Mouse (Mus musculus) spleen, adult 2 months (tissue): Measurements from ENCODE around the gene H2afz. TPM values are rescaled to one million over a fixed set of nuclear protein-coding genes. Genes with fewer than 3 reads are reported as not detected.
"Not testable (repeated sequence)": the region's sequence is repeated elsewhere in the genome, so short reads cannot be mapped to it uniquely, and the experiment has no call there.

Source experiments
- DNase-seq, 2 experiments: peaks; one replicate each; pipeline versions ENCODE4 v3.0.0 to v3.0.0-alpha.2; 2012 to 2021; ENCODE audit warnings: low spot score in 2 of 2, low read depth in 1 of 2
- H3K27ac ChIP-seq: fragments of 200-500 bp; 2 replicates; pipeline ENCODE4 v1.5.1; 2012; ENCODE audit warnings: low read length, inconsistent platforms; ENCODE audit not compliant: insufficient read depth
- H3K27me3 ChIP-seq: fragments of 200-500 bp; 2 replicates; pipeline ENCODE4 v1.6.1; 2012; ENCODE audit warnings: mild to moderate bottlenecking, moderate library complexity, low read length, inconsistent platforms; ENCODE audit not compliant: control insufficient read depth, insufficient read depth
- H3K36me3 ChIP-seq: fragments of 200-500 bp; 2 replicates; pipeline ENCODE4 v1.6.1; 2012; ENCODE audit warnings: mild to moderate bottlenecking, low read length, inconsistent platforms; ENCODE audit not compliant: control insufficient read depth, insufficient read depth
- H3K4me1 ChIP-seq: fragments of 200-500 bp; 2 replicates; pipeline ENCODE4 v1.6.1; 2011; ENCODE audit warnings: inconsistent platforms; ENCODE audit not compliant: control insufficient read depth, insufficient read depth, insufficient read length
- H3K4me3 ChIP-seq: fragments of 200-500 bp; 2 replicates; pipeline ENCODE4 v1.5.1; 2011; ENCODE audit warnings: mild to moderate bottlenecking, inconsistent platforms; ENCODE audit not compliant: insufficient read depth, insufficient read length; ENCODE audit errors: extremely low read depth
- CTCF ChIP-seq: fragments of 200-500 bp; IDR thresholded peaks from 2 replicates; pipeline ENCODE4 v1.5.1; 2011; ENCODE audit warnings: mild to moderate bottlenecking, inconsistent platforms; ENCODE audit not compliant: insufficient read depth, insufficient read length, insufficient replicate concordance; ENCODE audit errors: extremely low read depth
- POLR2A ChIP-seq: fragments of 200-500 bp; IDR thresholded peaks from 2 replicates; pipeline ENCODE4 v1.6.1; 2011; ENCODE audit warnings: low read depth, low read length, inconsistent platforms
- WGBS: fragments of 180-500 bp; shearing (Covaris S2); methylation state at CpG from one replicate; pipeline ENCODE4 v1.1.7; 2018; 5-methylcytosine and 5-hydroxymethylcytosine counted together
- polyA plus RNA-seq: library from polyadenylated mRNA; depleted of rRNA; stranded (reverse); fragments of >200 nt; gene quantifications from 2 replicates; pipeline ENCODE4 v1.2.3, GENCODE M21; 2012; rRNA removed

Gene H2afz
- polyA plus RNA-seq, 1 experiment = 452 TPM

GRCm38 (mm10) chr3:137900149-137900548 lies 35.9 kb downstream of the H2afz start:
- Histone ChIP-seq H3K27ac (no peak overlapping the region), H3K36me3 (peaks cover 3% of the 10 kb centered on the region), H3K27me3 (no peaks in the 10 kb centered on the region), H3K4me1 (no peaks in the 10 kb centered on the region), H3K4me3 (no peak overlapping the region)
- DNase-seq = no peak
- TF ChIP-seq POLR2A (no peak), CTCF (no peak)
- whole genome bisulfite sequencing = 86% methylated on average over 10 of the region's 10 CpGs

- no peak for DNase-seq
- H3K4me1 ChIP-seq = peaks cover 4% of the 10 kb centered on the region
- 78% methylated on average over 2 of the region's 2 CpGs for WGBS
- no peak overlapping the region for H3K27ac ChIP-seq
- H3K36me3 ChIP-seq = peaks cover 1% of the 10 kb centered on the region; the same call in 1 of the 2 replicates
- TF ChIP-seq POLR2A = no peak
- no peak for TF ChIP-seq CTCF
- H3K27me3 ChIP-seq = no peaks in the 10 kb centered on the region
- no peak overlapping the region for H3K4me3 ChIP-seq
Observed at GRCm38 (mm10) chr3:137913093-137913492, 48.8 kb downstream of the H2afz start.

- DNase-seq, H3K27me3 ChIP-seq, H3K4me1 ChIP-seq, H3K36me3 ChIP-seq, H3K4me3 ChIP-seq, H3K27ac ChIP-seq: not testable (repeated sequence)
- 86% methylated on average over 1 of the region's 1 CpGs for WGBS
Observed at GRCm38 (mm10) chr3:137914567-137914966, 50.3 kb downstream of the H2afz start.

Other genes with a start within 250 kb of the H2afz start
- gene Ddit4l, start 242.9 kb upstream of the H2afz start, polyA plus RNA-seq = 0.15 and 0.32 TPM in 2 replicates
- gene Gm21962, start 193.0 kb upstream of the H2afz start, polyA plus RNA-seq = not detected in 2 replicates
- gene Dnajb14, start 3.2 kb downstream of the H2afz start, polyA plus RNA-seq = 1.9 TPM in 2 replicates
- gene Lamtor3, start 54.0 kb downstream of the H2afz start, polyA plus RNA-seq = 14.9 and 15.7 TPM in 2 replicates
- 11.9 and 13.5 TPM in 2 replicates for gene Dapp1, start 117.1 kb downstream of the H2afz start, polyA plus RNA-seq
- 0.05 and 0.08 TPM in 2 replicates for gene 1110002E22Rik, start 200.6 kb downstream of the H2afz start, polyA plus RNA-seq
- gene Gm5105, start 202.9 kb downstream of the H2afz start, polyA plus RNA-seq = not detected in 2 replicates